Mouse (Mus musculus) heart, postnatal 14 days (tissue): ENCODE measurements around the gene Grm8. TPM values are rescaled to one million over a fixed set of nuclear protein-coding genes. Genes with fewer than 3 reads are reported as not detected.

Experiments
- DNase-seq, 2 experiments: peaks; one replicate each; pipeline ENCODE4 v3.0.0; 2021 to 2022
- intact Hi-C: fragments of 180-260 bp; cut with DNase I; formaldehyde crosslinking; loops from one replicate; pipeline ENCODE4 v1.15.1; 2025
- microRNA-seq, 2 experiments: library from miRNA; unstranded; fragments of <30 nt; microRNA quantifications; one replicate each; pipeline ENCODE4 v1.2.0; 2021 to 2022
- total RNA-seq, 2 experiments: library from RNA; stranded (reverse); gene quantifications; 2 replicates each; pipeline ENCODE4 v1.2.3; 2021

Gene Grm8
- total RNA-seq, 2 experiments from 2014 or later, result 0.07 to 0.20 TPM

- no peak for DNase-seq
- intact Hi-C loops, result no loop called here
Observed at GRCm38 (mm10) chr6:27314273-27315009, 820.5 kb downstream of the Grm8 start.

GRCm38 (mm10) chr6:27310401-27310800, 824.6 kb downstream of the Grm8 start:
- intact Hi-C loops, result no loop called here
- no peak for DNase-seq

DNA sequence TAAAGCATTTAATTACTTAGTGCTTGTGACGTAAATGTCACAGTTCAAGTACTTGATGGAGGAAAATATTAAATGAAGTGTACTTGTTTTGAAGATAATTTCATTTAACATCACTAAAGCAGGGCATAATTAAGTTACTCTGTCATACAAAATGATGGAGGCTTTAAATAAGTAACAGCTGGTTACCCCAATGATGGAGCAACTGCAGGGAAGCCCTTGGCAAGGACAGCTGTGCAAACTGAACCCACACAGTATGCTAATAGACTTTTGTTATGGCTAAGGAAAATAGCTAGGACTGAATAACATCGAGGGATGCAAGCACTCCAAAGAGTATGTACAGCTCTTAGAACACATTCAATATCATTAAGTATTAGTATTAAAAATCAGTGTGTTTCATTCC, 829.6 kb downstream of the Grm8 start:
- intact Hi-C loops, result no loop called here

DNA sequence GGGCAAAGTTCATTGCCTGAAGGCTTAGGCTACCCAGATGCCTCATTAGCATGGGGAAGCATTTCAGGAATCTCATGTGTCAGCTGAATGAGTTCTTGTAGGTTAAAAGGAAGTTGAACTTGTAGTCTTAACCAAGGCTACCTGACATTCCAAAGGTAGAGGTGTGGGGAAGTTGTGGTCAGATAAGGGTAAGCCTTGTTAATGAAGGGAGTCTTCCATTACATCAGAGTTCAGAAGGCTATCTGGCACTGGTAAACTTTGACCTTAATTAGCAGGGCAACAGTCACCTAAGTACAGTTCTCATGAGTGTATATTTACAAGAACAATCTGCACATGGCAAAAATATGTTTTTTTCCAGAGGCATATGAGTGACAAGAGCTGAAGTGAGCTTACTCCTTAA, 870.0 kb downstream of the Grm8 start:
- DNase-seq, result no peak
- intact Hi-C loops, result no loop called here

More for the DNA sequence above, 829.6 kb downstream of the Grm8 start:
- no peak for DNase-seq

GRCm38 (mm10) chr6:27262611-27263010, 872.4 kb downstream of the Grm8 start:
- intact Hi-C loops, result no loop called here
- no peak for DNase-seq

GRCm38 (mm10) chr6:27240416-27240815, 894.6 kb downstream of the Grm8 start:
- DNase-seq, result peak in 1 of 2 experiments; percentile 15
- intact Hi-C loops, result no loop called here

DNA sequence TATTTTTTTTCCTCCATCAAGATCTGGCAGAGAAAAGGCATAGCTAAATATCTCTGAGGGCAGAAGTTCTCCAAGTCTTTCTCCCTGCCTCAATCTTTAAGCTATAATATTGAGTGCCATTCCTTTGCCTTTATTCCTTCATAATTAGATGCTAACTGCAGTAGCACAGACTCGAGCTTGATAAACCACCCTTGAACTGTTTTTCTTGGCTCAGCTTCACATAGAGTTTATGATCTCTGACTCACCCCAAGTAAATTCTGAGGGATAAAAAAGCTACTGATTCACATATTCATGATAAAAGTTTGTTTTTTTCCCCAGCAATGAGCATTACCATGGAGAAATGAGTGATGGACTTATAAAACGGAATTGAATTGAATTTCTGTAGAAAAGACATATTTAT, 895.0 kb downstream of the Grm8 start:
- no peak for DNase-seq
- intact Hi-C loops, result no loop called here

Small RNA genes lying within 50 kb of the gene (microRNA-seq; reads per million reads assigned to microRNA genes)
- gene Mir592, result 0 to 18.5 reads per million in 2 experiments
